Mouse (Mus musculus) olfactory bulb, adult 2 months (tissue): ENCODE measurements around the gene Ecel1.

Experiments
- CTCF ChIP-seq: fragments of 200-500 bp; IDR thresholded peaks from 2 replicates; pipeline ENCODE4 v1.5.1; 2012; ENCODE audit warnings: low read depth, mild to moderate bottlenecking, low read length, moderate library complexity; ENCODE audit not compliant: insufficient read depth
- POLR2A ChIP-seq: fragments of 200-500 bp; IDR thresholded peaks from 2 replicates; pipeline ENCODE4 v1.6.1; 2012; ENCODE audit warnings: mild to moderate bottlenecking, low read depth, low read length, moderate library complexity; ENCODE audit not compliant: insufficient read depth

- TF ChIP-seq CTCF, result no peak
- TF ChIP-seq POLR2A, result no peak
Observed at GRCm38 (mm10) chr1:87124673-87125072, 31.6 kb downstream of the Ecel1 start, which contains the start of gene Akp3.
